Mouse (Mus musculus) liver, adult 2 months (tissue): ENCODE measurements around the gene Syne3.

Source experiments
- CTCF ChIP-seq: fragments of 200-500 bp; IDR thresholded peaks from 2 replicates; pipeline ENCODE4 v1.5.1; 2011; ENCODE audit warnings: low read depth, low read length, control low read depth
- POLR2A ChIP-seq: fragments of 200-500 bp; IDR thresholded peaks from 2 replicates; pipeline ENCODE4 v1.6.1; 2011; ENCODE audit warnings: low read length, control low read depth; ENCODE audit not compliant: insufficient read depth; ENCODE audit errors: extremely low read depth

- TF ChIP-seq CTCF = no peak
- TF ChIP-seq POLR2A = no peak
Observed at GRCm38 (mm10) chr12:104925035-104925434, 84.6 kb downstream of the Syne3 start.
